Mouse (Mus musculus) layer of hippocampus, postnatal 25 days (tissue): ENCODE measurements around the gene Ptov1. TPM values are rescaled to one million over a fixed set of nuclear protein-coding genes. Genes with fewer than 3 reads are reported as not detected.
A peak's percentile ranks its signal among the peaks of the same experiment; 100 is the strongest.

Experiments
- DNase-seq, 2 experiments: peaks; one replicate each; pipeline ENCODE4 v3.0.0; 2022; ENCODE audit warnings: mixed read lengths in 2 of 2, low spot score in 1 of 2; ENCODE audit errors: extremely low spot score in 1 of 2
- total RNA-seq, 2 experiments: library from RNA; stranded (reverse); gene quantifications; 2 replicates each; pipeline ENCODE4 v1.2.3; 2021

Gene Ptov1
- total RNA-seq, 2 experiments from 2014 or later: 311 to 358 TPM

DNA sequence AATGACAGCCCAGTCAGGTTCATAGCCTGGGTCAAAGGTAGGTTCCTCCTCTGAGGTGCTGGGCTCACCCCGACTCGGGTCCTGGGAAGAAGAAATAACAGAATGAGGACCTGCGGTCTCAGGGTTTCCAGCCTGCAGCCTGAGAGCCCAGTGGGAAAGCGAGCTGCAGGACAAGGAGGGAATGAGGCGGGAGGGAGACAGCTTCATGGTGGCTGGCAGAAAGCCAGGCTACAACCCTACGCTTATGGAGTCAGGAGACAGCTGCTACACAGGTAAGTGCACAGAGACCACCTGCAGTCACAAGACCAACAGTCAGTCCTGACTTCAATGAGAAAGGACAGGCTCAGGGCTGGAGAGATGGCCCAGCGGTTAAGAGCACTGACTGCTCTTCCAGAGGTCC lies 22.8 kb downstream of the Ptov1 start:
- DNase-seq: no peak

DNA sequence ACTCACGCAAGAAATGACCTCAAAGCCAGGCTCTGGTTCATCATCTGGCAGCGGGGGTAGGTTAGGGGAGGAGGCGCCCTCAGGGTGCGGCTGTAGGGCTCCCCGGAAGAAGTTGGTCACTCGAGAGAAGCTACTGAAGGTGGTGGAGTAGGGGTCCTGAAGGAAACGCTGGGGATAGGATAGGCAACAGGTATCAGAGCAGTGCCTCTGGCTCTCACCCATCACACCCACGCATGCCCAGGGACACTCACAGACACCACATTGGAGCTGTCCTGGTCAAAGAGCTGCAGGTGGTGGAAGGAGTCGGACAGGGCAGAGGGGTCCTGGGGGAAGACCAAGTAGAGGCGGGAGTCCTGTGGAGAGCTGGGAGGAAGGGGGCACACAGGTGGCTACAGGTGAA lies 24.6 kb downstream of the Ptov1 start:
- no peak for DNase-seq

DNA sequence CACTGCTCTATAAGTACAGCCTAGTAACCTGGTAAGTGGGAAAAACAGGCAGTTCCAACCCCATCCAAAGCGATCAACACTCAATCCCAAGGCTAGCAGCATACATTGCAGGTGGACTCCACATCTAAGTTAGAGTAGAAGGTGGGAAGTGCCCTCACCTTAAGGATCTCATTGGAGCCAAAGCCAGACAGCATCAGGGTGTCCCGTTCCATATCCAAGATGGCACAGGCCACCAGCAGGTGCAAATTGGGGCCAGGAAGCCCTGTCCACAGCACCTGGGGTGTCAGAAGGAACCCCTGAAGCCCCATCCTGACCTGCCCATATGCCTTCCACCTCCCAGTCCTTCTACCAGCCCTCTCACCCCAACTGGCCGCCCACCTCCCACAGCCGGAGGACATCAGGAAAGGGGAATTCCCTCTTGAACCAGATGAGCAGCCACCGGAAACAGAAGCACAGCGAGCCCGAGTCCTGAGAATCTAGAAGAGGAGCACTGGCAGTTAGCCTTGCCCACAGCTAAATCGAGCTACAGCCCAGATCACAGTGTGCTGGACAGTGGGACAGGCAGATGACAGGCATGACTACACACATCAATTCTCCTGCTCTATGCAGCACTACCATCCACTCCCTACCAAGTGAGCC lies 27.6 kb downstream of the Ptov1 start:
- no peak for DNase-seq

DNA sequence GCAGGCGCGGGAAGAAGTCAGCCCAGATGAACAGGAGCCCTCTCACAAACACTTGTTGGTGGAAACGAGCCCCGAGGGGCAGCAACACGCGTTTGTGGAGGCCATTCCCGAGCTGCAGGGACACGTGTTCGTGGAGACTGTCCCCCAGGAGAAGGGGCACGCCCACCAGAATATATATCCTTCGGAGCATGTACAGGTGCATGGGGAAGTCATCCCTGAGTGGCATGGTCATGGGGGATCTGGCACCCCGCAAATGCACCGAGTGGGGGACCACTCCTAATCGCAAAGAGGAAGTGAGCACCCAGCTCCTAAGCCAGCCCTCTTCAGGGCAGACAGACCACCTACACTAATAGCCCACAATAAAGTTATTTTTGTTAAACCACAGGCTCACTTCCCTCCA lies 29.2 kb downstream of the Ptov1 start:
- no peak for DNase-seq

DNA sequence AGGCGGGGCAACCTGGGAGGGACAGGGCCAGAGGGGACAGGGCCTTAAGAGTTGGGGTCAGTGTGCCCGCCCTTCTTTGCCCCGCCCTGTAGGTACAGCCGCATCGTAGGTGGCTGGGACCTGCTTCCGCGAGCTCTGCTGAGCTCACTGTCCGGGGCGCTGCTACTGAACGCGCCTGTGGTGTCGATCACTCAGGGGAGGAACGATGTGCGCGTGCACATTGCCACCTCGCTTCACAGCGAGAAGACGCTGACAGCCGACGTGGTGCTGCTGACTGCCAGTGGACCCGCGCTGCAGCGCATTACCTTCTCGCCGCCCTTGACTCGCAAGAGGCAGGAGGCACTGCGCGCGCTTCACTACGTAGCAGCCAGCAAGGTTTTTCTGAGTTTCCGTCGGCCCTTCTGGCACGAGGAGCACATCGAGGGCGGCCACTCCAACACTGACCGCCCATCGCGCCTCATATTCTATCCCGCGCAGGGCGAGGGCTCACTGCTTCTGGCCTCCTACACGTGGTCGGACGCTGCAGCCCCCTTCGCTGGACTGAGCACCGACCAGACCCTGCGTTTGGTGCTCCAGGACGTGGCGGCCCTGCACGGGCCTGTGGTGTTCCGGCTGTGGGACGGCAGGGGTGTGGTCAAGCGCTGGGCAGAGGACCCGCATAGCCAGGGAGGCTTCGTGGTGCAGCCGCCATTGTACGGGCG lies 29.9 kb downstream of the Ptov1 start:
- no peak for DNase-seq

DNA sequence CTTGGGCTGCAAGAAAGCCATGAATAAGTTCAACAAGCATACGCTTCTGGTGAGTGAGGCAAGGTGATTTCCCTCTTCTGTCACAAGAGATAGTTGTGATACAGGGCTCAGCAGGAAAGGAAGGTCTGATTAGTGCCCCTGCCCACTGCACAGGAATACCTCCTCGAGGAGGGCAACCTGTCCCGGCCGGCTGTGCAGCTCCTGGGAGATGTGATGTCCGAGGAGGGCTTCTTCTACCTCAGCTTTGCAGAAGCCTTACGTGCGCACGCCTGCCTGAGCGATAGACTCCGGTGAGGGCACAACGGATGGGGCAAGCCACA lies 30.5 kb downstream of the Ptov1 start:
- no peak for DNase-seq

DNA sequence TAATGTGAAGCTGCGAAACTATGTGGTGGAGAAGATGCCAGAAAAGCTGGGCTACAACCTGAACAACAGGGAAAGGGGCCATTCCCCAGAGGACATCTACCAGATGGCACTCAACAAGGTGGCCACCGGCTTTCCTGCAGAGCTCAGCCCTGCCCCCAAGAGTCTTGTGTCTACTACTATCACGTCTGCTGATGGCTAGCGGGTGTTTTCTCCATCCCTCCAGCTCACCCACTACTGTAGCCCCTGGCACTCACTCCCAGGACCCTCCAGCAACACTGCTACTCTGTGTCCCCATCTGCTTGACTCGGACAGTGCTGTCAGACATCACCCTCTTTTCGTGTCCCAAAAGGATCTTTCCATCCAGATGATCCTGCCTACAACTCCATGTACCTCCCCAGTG lies 31.5 kb downstream of the Ptov1 start:
- DNase-seq: no peak

DNA sequence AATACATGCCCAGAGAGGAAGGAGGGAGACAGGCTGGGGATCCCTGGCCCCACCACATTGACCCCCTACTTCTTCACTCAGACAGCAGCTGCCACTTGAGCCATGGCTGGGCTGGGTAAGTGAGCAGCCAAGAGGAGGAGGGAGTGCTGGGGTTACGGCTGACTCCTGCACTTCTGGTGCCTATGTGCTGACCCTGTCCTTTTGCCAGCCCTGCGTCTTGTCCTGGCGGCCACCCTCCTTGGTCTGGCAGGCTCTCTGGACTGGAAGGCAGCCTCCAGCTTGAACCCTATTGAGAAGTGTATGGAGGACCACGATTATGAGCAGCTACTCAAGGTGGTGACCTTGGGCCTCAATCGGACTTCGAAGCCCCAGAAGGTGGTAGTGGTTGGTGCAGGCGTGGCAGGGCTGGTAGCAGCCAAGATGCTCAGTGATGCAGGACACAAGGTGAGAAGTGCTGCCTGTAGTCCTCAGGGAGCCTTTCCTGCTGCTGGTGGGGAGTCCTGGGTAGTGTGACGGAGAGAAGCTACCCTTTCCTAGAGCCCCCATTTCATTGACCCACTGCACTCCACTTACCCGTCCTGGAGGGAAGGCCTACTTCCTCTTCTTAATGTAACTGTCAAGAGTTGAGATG lies 33.0 kb downstream of the Ptov1 start:
- no peak for DNase-seq

DNA sequence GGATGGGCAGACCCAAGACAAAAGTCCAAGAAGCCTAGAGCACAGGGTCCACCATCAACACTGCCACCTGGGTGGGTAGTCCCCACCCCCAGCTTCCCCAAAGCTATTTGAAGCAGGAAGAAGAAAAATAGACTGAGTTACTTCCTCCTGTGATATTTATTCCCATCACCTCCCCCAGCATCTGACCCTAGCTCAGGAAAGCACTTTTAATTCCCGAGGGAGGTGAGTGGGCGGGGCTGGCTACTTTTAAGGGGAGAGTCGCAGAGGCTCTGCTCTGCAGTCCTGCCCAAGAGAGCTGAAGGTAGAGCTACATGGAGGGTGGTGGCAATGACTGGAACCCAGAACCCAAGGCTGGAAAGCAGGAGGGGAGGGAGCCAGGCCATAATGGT lies 33.6 kb downstream of the Ptov1 start:
- DNase-seq: no peak

DNA sequence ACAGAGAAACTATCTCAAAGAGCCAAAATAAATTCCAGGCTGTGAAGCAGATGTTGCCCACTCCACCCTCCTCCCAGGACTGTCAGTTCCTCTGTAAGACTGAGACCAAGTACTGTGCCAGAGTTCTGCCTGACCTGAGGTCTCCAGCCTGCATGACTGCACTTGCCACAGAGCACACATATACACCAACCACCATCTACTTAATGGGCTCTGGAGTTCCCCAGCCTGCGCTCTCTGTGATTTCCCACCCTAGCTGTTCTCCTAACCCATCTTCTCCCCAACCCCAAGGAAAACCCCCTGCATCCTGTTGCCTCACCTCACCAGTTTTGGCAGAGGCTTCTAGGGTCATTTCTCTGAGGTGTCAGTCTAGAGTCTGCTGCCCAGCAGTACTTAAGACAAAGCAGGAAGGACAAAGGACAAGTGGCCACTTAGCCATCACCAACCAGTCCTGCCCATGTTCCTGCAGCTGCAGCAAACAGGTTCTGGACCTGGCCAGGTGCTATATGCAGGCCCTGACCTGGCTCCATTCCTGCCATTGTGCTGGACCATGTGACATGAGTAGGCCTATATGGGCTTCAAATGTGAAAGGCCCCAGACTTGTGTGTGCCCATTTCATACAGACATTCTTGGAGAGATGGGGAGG lies 34.1 kb downstream of the Ptov1 start:
- DNase-seq: no peak

DNA sequence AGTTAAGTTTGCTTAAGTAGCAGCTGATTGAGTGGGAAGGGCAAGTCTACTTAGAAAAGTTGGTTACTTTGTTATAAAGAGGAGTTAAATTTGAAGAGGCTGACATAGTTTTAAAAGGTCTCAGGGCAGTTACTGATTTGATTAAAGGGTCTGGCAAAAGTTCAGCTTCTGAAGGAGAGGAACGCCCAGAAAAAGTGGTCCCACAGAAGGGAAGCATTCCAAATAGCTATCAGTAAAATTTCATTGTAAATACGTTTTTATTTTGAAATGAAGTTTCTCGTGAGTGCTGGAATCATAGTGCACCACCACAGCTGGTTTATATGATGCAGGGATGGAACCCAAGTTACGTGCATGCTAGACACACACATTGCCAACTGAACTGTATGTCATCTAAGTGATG lies 36.8 kb downstream of the Ptov1 start:
- no peak for DNase-seq

DNA sequence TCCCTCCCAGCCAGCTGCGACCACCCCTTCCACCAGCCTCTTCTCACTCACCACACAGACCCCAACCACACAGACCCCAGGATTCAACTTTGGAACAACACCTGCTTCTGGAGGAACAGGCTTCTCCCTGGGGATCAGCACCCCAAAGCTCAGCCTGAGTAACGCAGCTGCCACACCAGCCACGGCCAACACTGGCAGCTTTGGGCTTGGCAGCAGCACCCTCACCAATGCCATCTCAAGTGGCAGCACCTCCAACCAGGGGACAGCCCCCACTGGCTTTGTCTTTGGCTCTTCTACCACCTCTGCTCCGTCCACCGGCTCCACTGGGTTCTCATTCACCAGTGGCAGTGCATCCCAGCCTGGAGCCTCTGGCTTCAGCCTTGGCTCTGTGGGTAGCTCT lies 40.9 kb downstream of the Ptov1 start:
- DNase-seq: no peak

DNA sequence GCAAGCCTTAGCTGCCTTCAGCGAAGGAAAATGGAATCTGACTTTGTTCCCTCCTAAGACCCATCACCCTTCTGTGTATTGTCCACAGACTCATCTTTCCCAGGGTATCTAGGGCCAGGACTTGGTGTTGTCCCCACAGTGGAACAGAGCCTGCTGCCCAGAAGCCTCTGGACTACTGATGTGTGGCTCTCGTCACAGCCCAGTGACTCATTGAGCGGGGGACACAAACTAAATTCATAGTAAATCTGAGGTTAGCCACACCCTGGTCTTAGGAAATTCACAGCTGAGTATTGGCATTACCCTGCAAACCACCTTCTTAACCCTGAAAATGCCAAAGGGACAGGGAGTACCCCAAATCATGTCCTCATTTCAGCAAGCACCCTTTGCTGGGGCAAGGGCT lies 42.8 kb downstream of the Ptov1 start:
- DNase-seq: no peak

DNA sequence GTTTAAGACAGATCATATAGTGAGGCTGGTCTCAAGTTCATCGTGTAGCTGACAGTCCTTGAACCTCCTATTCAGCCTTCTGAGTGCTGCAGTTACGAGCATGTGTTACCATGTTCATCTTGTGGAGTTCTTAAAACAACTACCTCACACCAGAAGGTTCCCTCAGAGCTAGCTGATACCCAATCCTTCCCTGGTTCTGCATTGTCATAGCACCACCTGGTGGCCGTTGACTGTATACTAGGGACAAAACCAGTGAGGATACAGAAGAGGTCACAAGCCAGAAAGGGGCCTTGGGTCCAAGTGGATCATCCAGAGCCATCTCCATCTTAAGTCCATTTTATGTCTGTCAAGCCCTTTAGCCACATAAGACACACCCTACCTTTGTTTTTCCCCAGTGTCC lies 44.7 kb downstream of the Ptov1 start:
- DNase-seq: peak; percentile 66 to 89

DNA sequence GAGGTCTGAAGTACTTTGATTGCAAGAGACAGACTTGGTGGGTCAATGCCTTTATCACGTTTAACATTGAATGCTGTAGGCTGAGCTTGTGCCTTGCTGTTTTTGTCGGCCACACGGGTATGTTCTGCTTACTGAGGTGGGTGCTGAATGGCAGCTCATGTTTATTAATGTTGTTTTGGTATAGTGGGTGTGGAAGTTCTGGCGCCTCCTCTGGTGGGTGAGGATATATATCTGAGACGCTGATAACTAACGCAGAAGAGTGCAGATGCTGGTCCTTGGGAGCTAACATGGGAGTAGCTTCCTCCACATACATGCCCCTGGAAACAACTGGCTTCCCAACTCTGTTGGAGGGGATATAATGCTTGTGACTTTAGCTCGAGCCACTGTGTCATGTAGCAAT lies 46.2 kb downstream of the Ptov1 start:
- DNase-seq: no peak

DNA sequence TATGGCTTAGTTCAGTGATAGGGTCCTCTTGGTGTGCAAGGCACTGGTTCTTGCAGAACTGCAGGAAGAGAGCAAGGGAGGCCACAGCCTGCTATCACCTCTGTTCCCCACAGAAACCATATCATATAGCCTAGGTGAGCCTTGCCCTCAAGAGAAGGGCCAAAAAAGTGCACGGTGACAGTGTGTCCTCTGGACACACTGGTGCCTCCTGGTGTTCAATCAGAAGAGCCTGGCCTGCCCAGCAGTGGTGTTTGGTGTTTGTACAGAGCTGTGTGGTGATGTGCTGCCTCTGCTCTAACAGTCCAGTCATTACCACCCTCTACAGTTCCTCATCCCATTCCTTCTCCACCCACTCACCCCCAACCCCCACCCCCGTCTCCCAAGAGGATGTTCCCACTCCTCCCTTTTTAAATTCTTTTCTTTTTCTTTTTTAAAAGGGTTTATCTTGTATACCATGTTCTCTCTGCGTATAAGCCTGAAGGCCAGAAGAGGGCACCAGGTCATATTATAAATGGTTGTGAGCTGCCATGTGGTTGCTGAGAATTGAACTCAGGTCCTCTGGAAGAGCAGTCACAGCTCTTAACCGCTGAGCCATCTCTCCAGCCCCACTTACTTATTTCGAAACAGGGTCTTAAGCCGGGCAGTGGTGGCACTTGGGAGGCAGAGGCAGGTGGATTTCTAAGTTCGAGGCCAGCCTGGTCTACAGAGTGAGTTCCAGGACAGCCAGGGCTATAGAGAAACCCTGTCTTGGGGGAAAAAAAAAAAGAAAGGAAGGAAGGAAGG lies 47.7 kb downstream of the Ptov1 start:
- peak in 1 of 2 experiments; percentile 1 for DNase-seq

DNA sequence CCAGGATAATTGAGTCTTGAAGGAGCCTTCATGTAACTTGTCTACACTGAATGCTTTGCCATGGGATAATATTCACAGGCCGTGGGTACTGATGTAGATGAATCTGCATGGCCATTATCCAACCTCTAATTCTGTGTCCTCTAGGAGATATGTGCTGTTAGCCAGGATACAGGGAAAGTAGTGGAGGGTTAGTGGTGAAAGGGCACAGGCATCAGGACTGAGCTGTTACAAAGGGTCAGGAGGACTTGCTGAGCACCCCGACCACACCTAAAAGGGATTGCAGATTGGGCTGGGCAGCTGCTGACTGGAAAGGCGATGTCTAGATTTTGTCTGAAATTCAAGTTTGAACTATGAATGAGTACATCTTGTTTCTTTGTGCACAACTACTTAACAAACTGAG lies 49.1 kb downstream of the Ptov1 start:
- no peak for DNase-seq

DNA sequence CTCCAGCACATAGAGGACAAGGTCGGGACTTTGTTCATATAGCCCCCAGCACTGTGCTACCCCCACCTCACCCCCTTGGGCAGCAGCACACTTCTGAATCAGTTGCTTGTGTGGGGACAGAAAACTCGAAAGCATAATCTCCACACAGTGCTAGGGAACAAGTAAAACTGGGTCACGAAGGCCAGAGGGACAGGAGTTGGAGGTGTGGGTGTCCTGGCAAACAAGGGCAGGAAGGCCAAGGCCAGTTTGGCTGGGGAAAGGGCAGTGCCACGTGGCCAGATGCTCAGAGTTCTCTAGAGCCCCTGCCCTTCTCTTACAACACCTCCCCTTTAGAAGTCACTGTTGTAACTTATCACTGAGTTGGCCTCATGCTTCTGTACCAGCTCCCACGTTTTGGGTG lies 49.7 kb downstream of the Ptov1 start:
- no peak for DNase-seq

DNA sequence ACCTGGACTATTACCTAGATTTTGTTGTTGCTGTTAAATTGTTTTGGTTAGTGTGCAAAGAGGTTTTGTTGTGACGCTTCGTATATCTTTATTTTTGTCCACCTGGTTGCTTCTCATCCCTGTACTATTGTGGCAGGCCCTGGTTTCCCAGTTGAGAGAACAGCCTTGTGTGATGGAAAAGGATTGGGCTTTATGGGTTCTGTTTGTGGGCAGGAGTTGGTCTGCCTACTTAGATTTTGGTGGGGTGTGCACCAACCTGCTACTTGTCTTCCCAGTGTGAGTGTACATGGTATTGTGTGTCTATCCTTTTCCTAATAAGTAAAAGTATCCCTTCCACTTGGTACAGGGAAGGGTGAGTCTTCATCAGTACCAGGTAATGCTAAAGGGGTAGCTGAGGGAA lies 50.2 kb downstream of the Ptov1 start:
- no peak for DNase-seq

DNA sequence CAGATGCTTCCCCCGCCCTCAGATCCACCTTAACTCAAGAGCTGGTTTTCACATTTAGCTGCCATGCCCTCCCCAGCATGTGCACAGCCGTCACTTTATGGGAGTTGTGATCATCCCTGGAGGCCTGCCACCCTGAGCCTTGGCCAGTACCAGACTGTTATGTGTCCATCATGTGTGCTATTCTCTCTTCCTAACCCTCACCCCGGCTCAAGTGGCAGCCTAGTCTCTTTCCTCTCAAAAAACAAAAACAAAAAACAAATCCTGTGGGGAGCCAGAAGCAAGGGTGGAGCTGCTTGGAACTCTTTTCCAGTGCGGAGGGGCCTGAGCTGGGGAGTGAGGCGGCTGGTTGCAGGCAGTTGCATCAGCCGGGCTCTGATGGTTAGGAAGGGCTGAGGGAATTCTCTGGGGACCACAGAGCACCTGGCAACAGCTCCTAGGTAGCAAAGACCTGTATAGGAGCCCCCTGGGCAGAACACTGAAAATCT lies 50.8 kb downstream of the Ptov1 start:
- DNase-seq: peak in 1 of 2 experiments; percentile 53

DNA sequence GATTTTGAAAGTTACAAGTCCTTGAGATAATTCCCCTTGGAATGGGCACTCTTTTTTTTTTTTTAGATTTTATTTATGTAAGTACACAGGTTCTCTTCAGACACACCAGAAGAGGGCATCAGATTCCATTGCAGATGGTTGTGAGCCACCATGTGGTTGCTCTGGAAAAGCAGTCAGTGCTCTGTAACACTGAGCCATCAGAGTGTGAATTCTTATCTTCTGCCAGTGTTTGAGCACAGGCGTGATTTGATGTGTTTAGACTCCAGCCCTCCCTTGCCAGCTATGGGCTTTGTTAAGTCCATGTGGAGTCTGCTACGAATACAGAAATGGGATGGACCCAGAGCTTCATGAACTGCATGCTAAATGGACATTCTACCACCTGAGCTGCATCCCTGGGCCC lies 51.4 kb downstream of the Ptov1 start:
- no peak for DNase-seq
